In genomic region chr3:98061661-98062330, GRCm38 (mm10) we compare ENCODE assay signal across 8 mouse cellular contexts. TPM values are rescaled to one million over a fixed set of nuclear protein-coding genes. Genes with fewer than 3 reads are reported as not detected.
DNase-seq lines count a peak whose midpoint lies in the region; ATAC-seq lines count a peak whose summit lies in the region.

No protein-coding gene starts in this region.

- peak overlapping the region; percentile 98 for H3K27ac ChIP-seq in lung, embryonic 16.5 days (ENCODE audit: low read length)
- H3K27ac ChIP-seq in intestine, embryonic 16.5 days (ENCODE audit: low read length): peak overlapping the region; percentile 38; the same call in 1 of the 2 replicates
- H3K27ac ChIP-seq in neural tube, embryonic 14.5 days (ENCODE audit: low read depth, low read length): peak overlapping the region; percentile 63

- H3K9ac ChIP-seq in lung, embryonic 16.5 days (ENCODE audit: low read length): no peak overlapping the region
- H3K9ac ChIP-seq in intestine, embryonic 16.5 days (ENCODE audit: low read depth, low read length): no peak overlapping the region
- H3K9ac ChIP-seq in neural tube, embryonic 14.5 days (replicated peaks; ENCODE audit: low read depth, low read length): no peak overlapping the region; the same call in 1 of the 2 replicates

- 21% methylated on average over 13 of the region's 13 CpGs for WGBS in lung, embryonic 16.5 days
- WGBS in intestine, embryonic 16.5 days: 36% methylated on average over 13 of the region's 13 CpGs
- 41% methylated on average over 13 of the region's 13 CpGs for WGBS in neural tube, embryonic 14.5 days

- H3K4me2 ChIP-seq in lung, embryonic 16.5 days (ENCODE audit: low read depth, low read length): no peak overlapping the region
- no peak overlapping the region for H3K4me2 ChIP-seq in intestine, embryonic 16.5 days (ENCODE audit: low read depth, low read length)
- H3K4me2 ChIP-seq in neural tube, embryonic 14.5 days (ENCODE audit: low read depth, low read length): no peak overlapping the region

- H3K9me3 ChIP-seq in lung, embryonic 16.5 days (ENCODE audit: control insufficient read depth, low read length): no peaks in the 10 kb centered on the region
- H3K9me3 ChIP-seq in intestine, embryonic 16.5 days (ENCODE audit: control insufficient read depth, low read length): no peaks in the 10 kb centered on the region
- no peaks in the 10 kb centered on the region for H3K9me3 ChIP-seq in neural tube, embryonic 14.5 days (ENCODE audit: control insufficient read depth, low read length)

- no peaks in the 10 kb centered on the region for H3K27me3 ChIP-seq in lung, embryonic 16.5 days (ENCODE audit: control insufficient read depth, insufficient read depth, low read depth, low read length)
- no peaks in the 10 kb centered on the region for H3K27me3 ChIP-seq in intestine, embryonic 16.5 days (replicated peaks; ENCODE audit: control insufficient read depth, insufficient read depth, low read length)
- no peaks in the 10 kb centered on the region for H3K27me3 ChIP-seq in neural tube, embryonic 14.5 days (ENCODE audit: control insufficient read depth, insufficient read depth, low read length)

- H3K36me3 ChIP-seq in lung, embryonic 16.5 days (ENCODE audit: control insufficient read depth, insufficient read depth, low read length): no peaks in the 10 kb centered on the region
- no peaks in the 10 kb centered on the region for H3K36me3 ChIP-seq in intestine, embryonic 16.5 days (ENCODE audit: control insufficient read depth, insufficient read depth, low read length)
- H3K36me3 ChIP-seq in neural tube, embryonic 14.5 days (ENCODE audit: control insufficient read depth, insufficient read depth, low read length): no peaks in the 10 kb centered on the region

- H3K4me3 ChIP-seq in lung, embryonic 16.5 days (ENCODE audit: low read length): no peak overlapping the region
- no peak overlapping the region for H3K4me3 ChIP-seq in intestine, embryonic 16.5 days (ENCODE audit: low read length)
- no peak overlapping the region for H3K4me3 ChIP-seq in neural tube, embryonic 14.5 days (ENCODE audit: low read depth, low read length)

- peak; percentile 46 for DNase-seq in embryo, embryonic 10 days (ENCODE audit: low spot score)
- DNase-seq in embryo, embryonic 10.5 days (ENCODE audit: low spot score): no peak
- DNase-seq in lung, postnatal 10 days: no peak
- no peak for DNase-seq in spleen, adult 18-20 months
- no peak for DNase-seq in MN1 (ENCODE audit: low spot score)

- peaks cover 69% of the 10 kb centered on the region for H3K4me1 ChIP-seq in lung, embryonic 16.5 days (replicated peaks; ENCODE audit: control insufficient read depth, insufficient read depth, low read length)
- peaks cover 26% of the 10 kb centered on the region for H3K4me1 ChIP-seq in intestine, embryonic 16.5 days (ENCODE audit: control insufficient read depth, insufficient read depth, low read length)
- H3K4me1 ChIP-seq in neural tube, embryonic 14.5 days (ENCODE audit: control insufficient read depth, insufficient read depth, low read length): peaks cover 41% of the 10 kb centered on the region

- ATAC-seq in lung, embryonic 16.5 days (ENCODE audit: low read depth): peak; percentile 6; the same call in 1 of the 2 replicates
- no peak for ATAC-seq in intestine, embryonic 16.5 days
- ATAC-seq in neural tube, embryonic 14.5 days (ENCODE audit: low read depth): no peak

RNA-seq across cellular contexts. Expression of gene Notch2, which starts 48.5 kb away (rescaled TPM):
- 34.1 and 35.7 TPM in 2 replicates for polyA plus RNA-seq in lung, embryonic 16.5 days (2015; fragmentation: Nextera tagmentation; extraction: Ambion mirVana)
- polyA plus RNA-seq in intestine, embryonic 16.5 days (2015; fragmentation: Nextera tagmentation; extraction: Ambion mirVana): 9.1 and 10.9 TPM in 2 replicates
- 8.2 and 13.6 TPM in 2 replicates for polyA plus RNA-seq in neural tube, embryonic 14.5 days (2014; fragmentation: Nextera tagmentation; extraction: Ambion mirVana)

Comparison
In these comparisons a context has a peak if more than half of its experiments do, and no peak if none do; other contexts are left out.
1. H3K27ac ChIP-seq: peak in every context shown above with its lines; median percentile 98 in lung, embryonic 16.5 days; 63 in neural tube, embryonic 14.5 days; 38 in intestine, embryonic 16.5 days.